Mouse (Mus musculus) liver, embryonic 14.5 days (tissue): Measurements from ENCODE around the gene Bag1.
A peak's percentile ranks its signal among the peaks of the same experiment; 100 is the strongest.

ENCODE experiments used
- CTCF ChIP-seq: IDR thresholded peaks from 2 replicates; pipeline ENCODE4 v1.5.1; 2016; ENCODE audit warnings: antibody characterized with exemption, low read depth, control low read depth
- EP300 ChIP-seq: IDR thresholded peaks from 2 replicates; pipeline ENCODE4 v1.6.1; 2016; ENCODE audit warnings: antibody characterized with exemption, low read depth

GRCm38 (mm10) chr4:40947565-40948159 lies 432 bp downstream of the Bag1 start:
- TF ChIP-seq CTCF (0 out of 2 replicates have a peak, but pooled peaks have one; percentile 25), EP300 (no peak)
